Mouse (Mus musculus) ZHBTc4 (cell line): ENCODE measurements around the gene Piga.
A peak's percentile ranks its signal among the peaks of the same experiment; 100 is the strongest.

Experiments
- DNase-seq: peaks from one replicate; pipeline ENCODE4 v3.0.0-alpha.2; 2011; ENCODE audit warnings: low read depth, low spot score

The Piga gene

DNA sequence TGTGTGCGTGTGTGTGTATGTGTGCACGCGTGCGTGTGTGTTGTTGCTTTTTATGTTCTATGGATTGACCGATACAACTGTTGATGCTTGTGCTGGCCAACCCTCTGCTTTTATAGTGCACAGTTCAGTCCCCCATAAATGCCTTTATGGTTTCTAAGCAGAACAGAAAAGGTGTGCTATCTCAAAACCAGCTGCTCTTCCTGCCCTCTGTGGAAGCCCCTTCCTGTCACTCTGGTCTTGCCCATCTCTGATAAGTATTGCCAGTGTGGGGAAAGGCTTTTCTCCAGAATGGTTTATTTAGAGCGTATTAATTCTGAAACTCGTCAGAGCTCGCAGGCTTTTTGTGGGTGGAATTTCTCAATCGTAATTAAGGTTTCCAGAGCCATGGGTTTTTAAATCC lies 13.1 kb downstream of the Piga start:
- no peak for DNase-seq

DNA sequence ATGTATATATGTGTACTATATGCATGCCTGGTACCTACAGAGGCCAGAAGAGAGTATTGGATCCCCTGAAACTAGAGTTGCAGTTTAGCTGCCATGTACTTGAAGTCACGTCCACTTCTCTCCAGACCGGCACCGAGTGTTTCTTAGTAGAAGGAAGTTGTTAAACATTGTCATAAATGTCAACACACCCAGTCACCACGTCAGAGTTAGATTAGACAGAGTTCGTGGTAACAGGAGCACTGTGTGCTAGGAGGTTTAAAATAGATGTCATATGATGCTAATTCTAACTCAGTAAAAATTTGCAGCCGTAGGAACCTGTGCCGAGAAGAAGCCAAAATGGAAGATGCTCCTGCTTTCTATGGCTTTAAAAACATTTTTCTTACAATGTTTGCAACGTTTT lies 17.1 kb downstream of the Piga start, which contains the start of gene Asb11:
Gene Asb11, plus strand, starts transcription at position 286 of the 400 bp plus-strand sequence.
- DNase-seq: no peak

DNA sequence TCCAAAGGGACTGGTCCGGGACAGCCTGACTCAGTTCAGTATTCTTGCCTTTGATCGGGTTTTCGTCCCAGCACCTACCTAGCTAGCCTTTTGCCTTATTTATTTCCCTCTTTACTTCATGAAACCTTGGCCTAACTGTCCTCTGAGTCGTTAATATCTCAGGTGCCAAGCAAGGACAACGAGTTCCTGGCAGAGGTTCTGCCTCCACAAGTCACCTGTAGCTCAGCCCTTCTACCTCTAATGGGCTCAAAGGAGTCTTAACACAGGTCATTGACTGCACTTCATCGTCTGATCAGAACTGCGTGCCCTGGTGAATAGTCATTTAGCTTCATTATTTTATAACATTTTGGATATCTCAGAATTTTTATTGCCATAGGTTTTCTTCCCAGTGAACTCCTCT lies 19.9 kb downstream of the Piga start:
- no peak for DNase-seq

DNA sequence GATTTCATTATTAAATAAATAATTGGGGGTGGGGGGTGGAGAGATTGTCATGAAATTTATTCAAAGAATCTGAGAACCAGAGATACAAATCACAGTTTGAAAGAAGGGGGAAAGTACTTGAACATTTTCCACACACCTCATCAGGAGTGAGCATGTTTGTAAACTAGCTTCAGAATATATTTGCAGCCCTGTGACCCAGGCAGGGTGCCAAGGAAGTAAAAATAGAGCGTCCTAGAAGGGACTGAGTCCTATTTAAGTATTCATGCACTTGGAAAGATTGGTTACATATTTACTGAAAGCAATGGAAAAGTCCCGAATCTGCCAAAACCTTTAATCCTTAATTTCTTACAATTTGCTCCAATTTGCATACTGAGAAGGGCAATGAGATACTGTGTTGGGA lies 20.6 kb downstream of the Piga start:
- DNase-seq: no peak

DNA sequence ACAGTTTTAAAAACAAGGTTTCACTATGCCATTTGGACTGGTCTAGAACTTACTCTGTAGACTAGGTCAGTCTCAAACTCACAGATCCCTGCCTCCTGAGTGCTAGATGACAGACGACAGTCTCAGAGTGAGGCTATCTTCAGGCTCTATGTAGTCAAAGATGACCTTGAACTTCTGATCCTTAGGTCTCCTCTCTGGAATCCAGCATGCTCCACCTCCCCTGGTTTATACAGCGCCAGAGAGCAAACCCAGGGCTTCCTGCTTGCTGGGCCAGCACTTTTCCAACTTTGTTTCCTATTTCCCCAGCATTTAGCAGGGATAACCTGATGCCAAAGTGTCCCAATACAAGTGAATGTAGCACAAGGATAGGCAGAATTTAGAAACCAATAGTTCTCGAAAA lies 21.1 kb downstream of the Piga start:
- DNase-seq: no peak

DNA sequence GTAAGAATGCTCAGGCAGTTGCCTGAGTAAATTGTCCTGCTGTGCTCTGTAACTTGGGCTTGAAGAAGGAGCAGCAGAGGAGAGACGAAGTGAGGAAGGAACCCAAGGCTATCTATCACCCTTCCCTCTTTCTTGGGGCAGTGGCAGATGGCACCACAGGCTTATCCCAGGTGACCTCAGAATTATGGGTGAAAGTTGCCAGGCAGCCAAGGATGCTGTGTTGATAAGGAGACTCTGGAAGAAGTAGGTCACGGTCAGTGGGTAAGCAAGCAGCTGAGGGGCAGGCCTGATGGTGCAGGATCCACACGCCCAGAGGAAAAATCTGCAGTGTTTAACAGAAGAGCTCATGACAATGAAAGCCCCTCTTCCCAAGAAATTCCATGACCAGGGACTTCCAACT lies 21.7 kb downstream of the Piga start:
- no peak for DNase-seq

DNA sequence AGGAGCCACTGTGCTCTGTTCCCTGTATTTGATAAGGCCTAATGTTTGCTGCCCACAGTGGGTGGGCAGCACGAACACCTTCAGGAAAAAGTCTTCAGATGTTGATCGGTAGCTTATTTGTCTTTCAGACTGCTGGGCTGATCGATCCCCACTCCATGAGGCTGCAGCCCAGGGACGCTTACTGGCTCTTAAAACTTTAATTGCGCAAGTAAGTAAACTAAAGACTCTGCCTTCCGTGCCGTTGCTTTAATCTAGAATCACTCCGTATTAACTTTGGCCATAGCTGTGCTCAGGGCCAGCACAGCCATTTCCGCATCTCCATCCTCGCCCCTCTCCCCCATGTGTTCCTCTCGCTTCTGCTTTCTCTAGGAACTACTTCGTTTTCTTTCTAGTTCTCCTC lies 26.0 kb downstream of the Piga start:
- DNase-seq: no peak

DNA sequence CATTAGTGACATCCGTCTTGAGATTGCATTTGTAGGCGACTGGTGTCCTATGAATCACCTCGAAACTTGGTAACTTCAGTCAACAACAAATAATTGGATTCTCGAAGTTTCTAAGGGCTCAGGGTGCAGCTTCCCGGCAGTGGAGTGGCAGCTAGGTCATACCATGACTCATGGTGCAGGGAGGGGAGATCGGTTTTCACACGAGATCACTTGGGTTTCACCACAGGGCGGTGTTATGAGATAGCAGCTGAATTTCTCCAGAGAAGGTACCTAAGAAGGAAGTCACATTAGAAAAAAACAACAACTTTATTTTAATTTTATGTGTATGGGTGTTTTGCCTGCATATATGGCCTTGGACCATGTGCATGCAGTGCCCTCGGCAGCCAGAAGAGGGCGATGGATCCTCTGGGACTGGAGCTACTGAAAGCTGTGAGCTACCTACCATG lies 26.5 kb downstream of the Piga start:
- DNase-seq: peak; percentile 56

DNA sequence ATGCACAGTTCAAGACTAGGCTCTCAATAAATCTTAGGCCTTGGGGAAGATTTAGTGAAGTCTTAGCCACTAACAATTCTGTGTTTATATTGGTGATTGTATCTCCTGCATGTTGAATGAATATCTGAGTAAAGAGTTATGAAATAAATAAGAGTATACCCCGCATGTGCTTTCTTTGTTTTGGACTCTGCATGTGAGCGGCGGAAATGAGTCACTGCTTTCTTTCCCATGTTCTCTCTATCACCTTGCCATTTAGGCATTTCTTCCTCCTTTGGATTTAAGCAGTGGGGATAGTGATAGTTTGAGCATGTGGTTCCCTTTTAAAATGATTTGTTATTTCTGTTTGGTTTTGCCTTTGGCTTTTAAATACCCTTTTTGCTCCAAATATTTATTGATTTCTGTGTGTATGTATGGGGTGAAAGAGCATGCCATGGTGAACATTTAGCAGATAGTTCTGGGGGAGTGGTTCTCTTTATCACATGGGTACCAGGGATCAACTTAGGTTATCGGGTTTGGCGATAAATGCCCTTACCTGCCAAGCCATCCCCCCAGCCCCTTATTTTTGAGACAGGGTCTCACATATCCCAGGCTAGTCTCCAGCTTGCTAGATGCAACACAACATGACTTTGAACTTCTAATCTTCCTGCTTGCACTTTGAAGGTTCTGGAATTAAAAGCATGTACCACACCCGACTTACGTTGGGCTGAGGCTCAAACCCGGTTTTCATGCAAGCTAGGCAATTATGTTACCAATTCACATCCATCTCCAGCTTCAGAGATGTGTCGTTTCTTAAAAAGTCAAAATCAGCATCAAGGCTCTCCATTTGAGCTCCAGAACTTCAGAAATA lies 27.5 kb downstream of the Piga start:
- DNase-seq: no peak

DNA sequence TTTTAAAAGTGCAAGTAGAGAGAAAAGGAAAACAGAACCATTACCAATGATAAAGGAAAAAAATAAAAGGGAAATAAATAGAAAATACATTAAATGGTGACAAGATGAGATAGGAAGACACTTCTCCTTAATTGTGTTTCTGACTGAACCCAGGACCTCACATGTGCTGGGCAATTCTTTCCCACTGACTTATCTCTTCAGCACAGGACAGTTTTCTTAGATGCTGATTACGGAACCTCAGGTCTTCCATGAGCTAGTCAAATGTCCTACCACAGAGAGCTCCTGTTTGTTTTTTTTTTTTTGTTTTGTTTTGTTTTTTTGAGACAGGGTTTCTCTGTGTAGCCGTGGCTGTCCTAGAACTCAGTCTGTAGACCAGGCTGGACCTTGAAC lies 28.1 kb downstream of the Piga start:
- DNase-seq: no peak

DNA sequence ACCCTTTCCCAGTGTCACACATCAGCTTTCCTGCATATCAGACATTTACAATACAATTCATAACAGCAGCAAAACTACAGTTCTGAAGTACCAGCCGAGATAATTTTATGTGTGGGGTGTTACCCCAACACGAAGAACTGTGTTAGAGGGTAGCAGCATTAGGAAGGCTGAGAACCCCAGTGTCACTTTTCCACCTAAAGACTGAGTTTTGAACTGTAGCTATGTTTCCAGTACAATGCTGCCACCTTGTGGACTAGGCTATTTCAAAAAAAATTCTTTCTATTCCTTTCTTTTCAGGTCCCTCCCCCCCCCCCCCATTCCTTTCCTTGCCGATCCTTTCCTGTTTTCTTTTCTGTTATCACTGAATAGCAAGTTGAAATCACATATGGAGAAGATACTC lies 29.6 kb downstream of the Piga start:
- DNase-seq: peak; percentile 63

DNA sequence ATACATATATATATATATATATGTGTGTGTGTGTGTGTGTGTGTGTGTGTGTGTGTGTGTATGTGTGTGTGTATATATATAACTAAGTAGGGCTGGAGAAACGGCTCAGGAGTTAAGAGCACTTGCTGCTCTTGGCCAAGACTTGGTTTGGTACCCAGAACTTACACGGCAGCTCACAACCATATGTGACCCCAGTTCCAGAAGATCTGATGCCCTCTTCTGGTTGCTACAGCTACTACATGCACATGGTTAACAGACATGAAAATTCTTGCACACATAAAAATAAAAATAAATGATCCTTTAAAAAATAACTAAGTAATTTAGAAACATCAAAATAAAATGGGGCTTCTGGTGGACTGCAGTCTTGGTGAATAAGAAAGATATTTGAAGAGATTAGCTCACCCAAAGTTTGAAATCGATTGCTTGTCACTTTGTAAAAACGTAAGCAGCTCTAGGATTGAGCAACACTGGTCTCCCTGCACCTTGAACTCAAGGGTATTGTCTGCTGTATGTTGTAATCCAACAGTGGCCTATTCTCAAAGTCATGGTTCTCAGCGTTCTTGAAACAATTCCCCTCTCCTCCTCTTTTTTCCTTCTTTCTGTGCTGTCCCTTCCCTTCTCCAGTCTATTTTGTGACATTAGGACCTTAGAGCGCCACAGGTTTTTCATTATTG lies 39.8 kb downstream of the Piga start:
- no peak for DNase-seq
